Mouse (Mus musculus) midbrain, embryonic 16.5 days (tissue): ENCODE data around the gene Psmd5. TPM values are rescaled to one million over a fixed set of nuclear protein-coding genes. Genes with fewer than 3 reads are reported as not detected.

Experiments
- ATAC-seq: fragments of 200-750 bp; cut with Nextera tagmentation; 2 replicates; pipeline ENCODE4 v1.8.0; 2017; ENCODE audit warnings: moderate TSS enrichment
- H3K27ac ChIP-seq: fragments of 300-500 bp; sonication (generic); 2 replicates; pipeline ENCODE4 v1.5.1; 2014; ENCODE audit warnings: mild to moderate bottlenecking, low read length, mixed read lengths
- H3K27me3 ChIP-seq: fragments of 300-500 bp; sonication (generic); 2 replicates; pipeline ENCODE4 v1.6.1; 2014; ENCODE audit warnings: low read depth, low read length, mixed read lengths; ENCODE audit not compliant: control insufficient read depth, insufficient read depth
- H3K36me3 ChIP-seq: fragments of 300-500 bp; sonication (generic); 2 replicates; pipeline ENCODE4 v1.6.1; 2014; ENCODE audit warnings: mild to moderate bottlenecking, low read length, moderate library complexity, mixed read lengths; ENCODE audit not compliant: control insufficient read depth, insufficient read depth
- H3K4me1 ChIP-seq: fragments of 300-500 bp; sonication (generic); 2 replicates; pipeline ENCODE4 v1.6.1; 2014; ENCODE audit warnings: mild to moderate bottlenecking, low read length, mixed read lengths; ENCODE audit not compliant: control insufficient read depth, insufficient read depth
- H3K4me2 ChIP-seq: fragments of 300-500 bp; sonication (generic); 2 replicates; pipeline ENCODE4 v1.6.1; 2014; ENCODE audit warnings: mild to moderate bottlenecking, low read length, mixed read lengths
- H3K4me3 ChIP-seq: fragments of 300-500 bp; sonication (generic); 2 replicates; pipeline ENCODE4 v1.5.1; 2014; ENCODE audit warnings: low read depth, mild to moderate bottlenecking, low read length, moderate library complexity, mixed read lengths
- H3K9ac ChIP-seq: fragments of 300-500 bp; sonication (generic); 2 replicates; pipeline ENCODE4 v1.6.1; 2014; ENCODE audit warnings: low read depth, low read length, mixed read lengths
- H3K9me3 ChIP-seq: fragments of 300-500 bp; sonication (generic); replicated peaks from 2 replicates; pipeline ENCODE4 v1.6.1; 2014; ENCODE audit warnings: mild to moderate bottlenecking, low read length, mixed read lengths; ENCODE audit not compliant: control insufficient read depth, poor library complexity, severe bottlenecking
- WGBS: fragments of 180-500 bp; shearing (Covaris S2); extraction: QIAGEN DNeasy Blood & Tissue Kit; methylation state at CpG from one replicate; pipeline ENCODE4 v1.1.7; 2014; 5-methylcytosine and 5-hydroxymethylcytosine counted together
- polyA plus RNA-seq: library from polyadenylated mRNA; unstranded; fragments of >200 nt; fragmentation: Nextera tagmentation; extraction: Ambion mirVana; gene quantifications from 2 replicates; pipeline ENCODE4 v1.2.1, GENCODE M21; 2015

The Psmd5 gene
- polyA plus RNA-seq, 1 experiment from 2014 or later, result 98.8 TPM

GRCm38 (mm10) chr2:34882757-34883156, 8.0 kb upstream of the Psmd5 start:
- no peaks in the 10 kb centered on the region for H3K9me3 ChIP-seq
- H3K4me2 ChIP-seq, result no peak overlapping the region
- H3K27me3 ChIP-seq, result no peaks in the 10 kb centered on the region
- H3K27ac ChIP-seq, result no peak overlapping the region
- no peak overlapping the region for H3K9ac ChIP-seq
- H3K4me3 ChIP-seq, result no peak overlapping the region
- ATAC-seq, result no peak
- 87% methylated on average over 2 of the region's 2 CpGs for WGBS
- H3K36me3 ChIP-seq, result no peaks in the 10 kb centered on the region
- H3K4me1 ChIP-seq, result no peaks in the 10 kb centered on the region

- Histone ChIP-seq H3K4me3 (no peak overlapping the region), H3K27me3 (peaks cover 9% of the 10 kb centered on the region), H3K27ac (no peak overlapping the region), H3K4me2 (no peak overlapping the region), H3K36me3 (no peaks in the 10 kb centered on the region), H3K9me3 (no peaks in the 10 kb centered on the region), H3K4me1 (no peaks in the 10 kb centered on the region), H3K9ac (no peak overlapping the region)
- no peak for ATAC-seq
- WGBS, result 87% methylated on average over 10 of the region's 10 CpGs
Measured at GRCm38 (mm10) chr2:34880054-34880453, 5.3 kb upstream of the Psmd5 start.

DNA sequence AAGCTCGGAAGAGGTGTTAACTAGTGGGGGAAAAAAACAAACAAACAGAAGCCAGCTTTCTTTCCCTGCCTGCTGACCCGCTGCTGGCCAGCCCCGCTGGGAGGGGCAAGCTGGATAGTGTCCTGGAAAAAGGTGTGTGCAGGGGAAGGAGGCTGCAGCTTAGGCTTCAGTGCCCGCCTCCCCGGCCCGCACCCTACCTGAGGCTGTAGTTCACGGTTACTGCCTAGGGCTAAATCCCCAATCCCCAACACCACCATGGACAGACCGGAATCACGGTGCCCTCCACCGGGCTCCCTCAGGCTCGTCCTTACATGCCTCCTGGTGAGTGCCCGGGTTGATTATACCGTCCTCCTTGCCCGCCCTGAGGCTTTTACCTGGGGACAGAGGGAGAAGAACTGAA, 497 bp downstream of the Psmd5 start, which contains the start of gene Cutal:
Gene Cutal, plus strand, starts transcription at position 126 of the 400 bp plus-strand sequence.
- Histone ChIP-seq H3K9ac (peak within 1 kb of the TSS; percentile 25; the same call in 1 of the 2 replicates), H3K9me3 (no peaks in the 10 kb centered on the region), H3K27me3 (peaks cover 28% of the 10 kb centered on the region), H3K4me1 (peaks cover 13% of the 10 kb centered on the region), H3K4me2 (peak within 1 kb of the TSS; percentile 33), H3K36me3 (no peaks in the 10 kb centered on the region), H3K27ac (no peak within 1 kb of the TSS), H3K4me3 (no peak within 1 kb of the TSS)
- WGBS, result 2% methylated on average over 13 of the region's 14 CpGs
- no peak for ATAC-seq

GRCm38 (mm10) chr2:34870520-34871474, 4.0 kb downstream of the Psmd5 start:
- Histone ChIP-seq H3K9ac (peak overlapping the region; percentile 87), H3K27ac (peak overlapping the region; percentile 87), H3K9me3 (no peaks in the 10 kb centered on the region), H3K36me3 (no peaks in the 10 kb centered on the region), H3K4me2 (peak overlapping the region; percentile 89), H3K4me3 (peak overlapping the region; percentile 88), H3K27me3 (peaks cover 22% of the 10 kb centered on the region), H3K4me1 (peaks cover 24% of the 10 kb centered on the region)
- WGBS, result under 1% methylated on average over 66 of the region's 67 CpGs
- peak; percentile 99 for ATAC-seq

- WGBS, result 38% methylated on average over 5 of the region's 5 CpGs
- Histone ChIP-seq H3K4me1 (peaks cover 24% of the 10 kb centered on the region), H3K27me3 (peaks cover 16% of the 10 kb centered on the region), H3K36me3 (peaks cover 8% of the 10 kb centered on the region), H3K9me3 (no peaks in the 10 kb centered on the region), H3K4me2 (peak overlapping the region; percentile 60), H3K4me3 (peak overlapping the region; percentile 88), H3K27ac (no peak overlapping the region), H3K9ac (peak overlapping the region; percentile 2; the same call in 1 of the 2 replicates)
- ATAC-seq, result no peak
Measured at GRCm38 (mm10) chr2:34869680-34870079, 5.1 kb downstream of the Psmd5 start.

GRCm38 (mm10) chr2:34857728-34858127, 17.0 kb downstream of the Psmd5 start:
- no peaks in the 10 kb centered on the region for H3K27me3 ChIP-seq
- ATAC-seq, result no peak
- H3K9ac ChIP-seq, result no peak overlapping the region
- WGBS, result 95% methylated on average over 8 of the region's 8 CpGs
- no peaks in the 10 kb centered on the region for H3K4me1 ChIP-seq
- H3K4me3 ChIP-seq, result no peak overlapping the region
- peaks cover 66% of the 10 kb centered on the region for H3K36me3 ChIP-seq
- H3K4me2 ChIP-seq, result no peak overlapping the region
- H3K9me3 ChIP-seq, result no peaks in the 10 kb centered on the region
- no peak overlapping the region for H3K27ac ChIP-seq

DNA sequence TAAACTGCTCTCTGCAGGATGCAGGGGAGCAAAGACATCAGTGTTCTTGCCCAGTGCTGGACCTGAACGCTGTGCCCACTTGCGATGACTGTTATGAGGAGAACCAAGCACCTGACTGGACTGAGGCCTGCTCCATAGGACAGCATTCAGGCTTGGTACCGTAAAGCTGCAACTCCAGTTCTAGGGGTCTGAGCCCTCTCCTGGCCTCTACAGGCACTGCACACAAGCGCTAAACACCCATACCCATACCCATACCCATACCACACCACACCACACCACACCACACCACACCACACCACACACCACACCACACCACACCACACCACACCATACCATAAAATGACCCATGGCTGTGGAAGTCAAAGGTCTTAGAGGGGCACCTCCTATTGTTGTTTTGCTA, 19.5 kb downstream of the Psmd5 start:
- ATAC-seq, result no peak
- H3K4me3 ChIP-seq, result no peak overlapping the region
- H3K27ac ChIP-seq, result no peak overlapping the region
- no peaks in the 10 kb centered on the region for H3K4me1 ChIP-seq
- no peak overlapping the region for H3K9ac ChIP-seq
- WGBS, result 84% methylated on average over 4 of the region's 4 CpGs
- no peak overlapping the region for H3K4me2 ChIP-seq
- H3K36me3 ChIP-seq, result peaks cover 70% of the 10 kb centered on the region
- H3K27me3 ChIP-seq, result no peaks in the 10 kb centered on the region
- H3K9me3 ChIP-seq, result no peaks in the 10 kb centered on the region

GRCm38 (mm10) chr2:34847702-34848101, 27.1 kb downstream of the Psmd5 start:
- Histone ChIP-seq H3K9ac (no peak overlapping the region), H3K4me3 (no peak overlapping the region), H3K36me3 (peaks cover 14% of the 10 kb centered on the region), H3K4me2 (no peak overlapping the region), H3K9me3 (no peaks in the 10 kb centered on the region), H3K4me1 (no peaks in the 10 kb centered on the region), H3K27me3 (no peaks in the 10 kb centered on the region), H3K27ac (no peak overlapping the region)
- no peak for ATAC-seq
- WGBS, result 100% methylated on average over 1 of the region's 1 CpGs

DNA sequence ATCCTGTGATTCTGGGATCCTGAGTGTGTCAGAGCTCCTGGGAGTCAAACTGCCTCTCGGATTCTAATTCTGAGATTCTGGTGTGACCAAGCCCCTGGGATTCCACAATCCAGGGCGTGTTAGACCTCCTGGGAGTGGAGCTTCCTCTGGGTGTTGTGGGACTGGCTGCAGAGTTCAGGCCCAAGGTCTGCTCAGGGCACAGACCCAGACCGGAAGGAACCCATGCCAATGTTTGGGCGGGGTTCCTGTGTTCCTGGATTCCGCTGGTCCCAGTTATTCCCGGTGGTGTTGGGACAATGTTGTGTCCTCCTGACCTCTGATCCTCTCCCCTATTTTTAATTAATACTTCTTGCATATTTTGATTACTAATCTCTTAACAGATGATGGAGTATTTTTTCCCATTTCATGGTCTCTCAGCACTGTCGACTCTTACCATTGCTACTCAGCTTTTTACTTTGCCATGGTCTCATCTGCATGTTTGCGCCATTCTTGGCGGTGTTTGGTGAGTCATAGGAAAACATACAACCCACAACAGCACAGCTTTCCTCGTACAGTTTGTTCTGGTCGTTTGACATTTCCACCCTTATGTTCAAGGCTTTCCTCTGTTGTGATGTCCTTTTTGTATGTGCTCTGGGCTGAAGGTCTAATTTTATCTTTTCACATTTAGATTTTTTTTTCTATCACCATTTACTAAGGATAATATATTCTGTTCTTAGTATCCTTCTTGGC, 31.4 kb downstream of the Psmd5 start:
- H3K4me2 ChIP-seq, result no peak overlapping the region
- no peak for ATAC-seq
- no peaks in the 10 kb centered on the region for H3K27me3 ChIP-seq
- no peaks in the 10 kb centered on the region for H3K4me1 ChIP-seq
- no peak overlapping the region for H3K9ac ChIP-seq
- 86% methylated on average over 11 of the region's 11 CpGs for WGBS
- H3K4me3 ChIP-seq, result no peak overlapping the region
- no peak overlapping the region for H3K27ac ChIP-seq
- no peaks in the 10 kb centered on the region for H3K9me3 ChIP-seq
- no peaks in the 10 kb centered on the region for H3K36me3 ChIP-seq
